Mouse (Mus musculus): ENCODE data around the gene Iah1.

Gene Iah1

GRCm38 (mm10) chr12:21364624-21365435 is 48.6 kb downstream of the Iah1 start:
- no peak for DNase-seq (ENCODE audit: low spot score in 2 of 2)

GRCm38 (mm10) chr12:21368376-21369086 is 52.3 kb downstream of the Iah1 start:
- DNase-seq (ENCODE audit: low spot score in 2 of 2), result no peak

GRCm38 (mm10) chr12:21369087-21369410 is 52.9 kb downstream of the Iah1 start:
- DNase-seq (ENCODE audit: low spot score in 2 of 2), result no peak

- DNase-seq (ENCODE audit: low spot score in 2 of 2), result no peak
Observed at GRCm38 (mm10) chr12:21370035-21370611, 53.9 kb downstream of the Iah1 start.

- peak; percentile 91 to 95 for DNase-seq (ENCODE audit: low spot score in 2 of 2)
Observed at GRCm38 (mm10) chr12:21373100-21373819, 57.1 kb downstream of the Iah1 start, which contains the start of gene Adam17. Gene Adam17, minus strand, starts transcription at chr12:21373632.
